Mouse (Mus musculus) lung, embryonic 14.5 days (tissue): ENCODE results near the gene Rnase12. TPM values are rescaled to one million over a fixed set of nuclear protein-coding genes. Genes with fewer than 3 reads are reported as not detected.

Experiments
- ATAC-seq: fragments of 200-750 bp; cut with Nextera tagmentation; 2 replicates; pipeline ENCODE4 v1.8.0; 2017; ENCODE audit warnings: mild to moderate bottlenecking, moderate TSS enrichment, moderate library complexity; ENCODE audit not compliant: insufficient read depth
- DNase-seq: peaks from one replicate; pipeline ENCODE4 v3.0.0-alpha.2; 2015
- H3K27ac ChIP-seq: fragments of 300-500 bp; sonication (generic); 2 replicates; pipeline ENCODE4 v1.5.1; 2014; ENCODE audit warnings: low read depth, mild to moderate bottlenecking, moderate library complexity
- H3K27me3 ChIP-seq: fragments of 300-500 bp; sonication (generic); 2 replicates; pipeline ENCODE4 v1.6.1; 2014; ENCODE audit warnings: low read length, control low read depth; ENCODE audit not compliant: insufficient read depth
- H3K36me3 ChIP-seq: fragments of 300-500 bp; sonication (generic); 2 replicates; pipeline ENCODE4 v1.6.1; 2014; ENCODE audit warnings: control low read depth; ENCODE audit not compliant: insufficient read depth
- H3K4me1 ChIP-seq: fragments of 300-500 bp; sonication (generic); 2 replicates; pipeline ENCODE4 v1.6.1; 2014; ENCODE audit warnings: antibody characterized with exemption, control low read depth; ENCODE audit not compliant: insufficient read depth
- H3K4me2 ChIP-seq: fragments of 300-500 bp; sonication (generic); 2 replicates; pipeline ENCODE4 v1.6.1; 2014; ENCODE audit warnings: mild to moderate bottlenecking
- H3K4me3 ChIP-seq: fragments of 300-500 bp; sonication (generic); 2 replicates; pipeline ENCODE4 v1.5.1; 2014; ENCODE audit warnings: low read depth, low read length
- H3K9ac ChIP-seq: fragments of 300-500 bp; sonication (generic); 2 replicates; pipeline ENCODE4 v1.6.1; 2014
- H3K9me3 ChIP-seq: fragments of 300-500 bp; sonication (generic); 2 replicates; pipeline ENCODE4 v1.6.1; 2016; ENCODE audit warnings: low read depth, low read length, control low read depth
- CTCF ChIP-seq: IDR thresholded peaks from 2 replicates; pipeline ENCODE4 v1.5.1; 2016; ENCODE audit warnings: antibody characterized with exemption, low read depth
- WGBS: fragments of 180-500 bp; shearing (Covaris S2); extraction: QIAGEN DNeasy Blood & Tissue Kit; methylation state at CpG from one replicate; pipeline ENCODE4 v1.1.7; 2014; 5-methylcytosine and 5-hydroxymethylcytosine counted together
- polyA plus RNA-seq: library from polyadenylated mRNA; unstranded; fragments of >200 nt; fragmentation: Nextera tagmentation; extraction: Ambion mirVana; gene quantifications from 2 replicates; pipeline ENCODE4 v1.2.1, GENCODE M21; 2014

Rnase12 gene
- polyA plus RNA-seq, 1 experiment from 2014 or later, result not detected

GRCm38 (mm10) chr14:51085086-51085485 lies 27.6 kb upstream of the Rnase12 start:
- Histone ChIP-seq H3K4me3 (no peak overlapping the region), H3K4me1 (peaks cover 4% of the 10 kb centered on the region; the same call in 1 of the 2 replicates), H3K27ac (no peak overlapping the region), H3K4me2 (no peak overlapping the region), H3K36me3 (no peaks in the 10 kb centered on the region), H3K9ac (no peak overlapping the region), H3K9me3 (no peaks in the 10 kb centered on the region), H3K27me3 (no peaks in the 10 kb centered on the region)
- DNase-seq (no peak), ATAC-seq (no peak)
- TF ChIP-seq CTCF, result no peak
- 78% methylated on average over 2 of the region's 2 CpGs for WGBS

GRCm38 (mm10) chr14:51083805-51084204 lies 26.3 kb upstream of the Rnase12 start:
- H3K36me3 ChIP-seq, result no peaks in the 10 kb centered on the region
- no peak for DNase-seq

GRCm38 (mm10) chr14:51082599-51083581 lies 25.4 kb upstream of the Rnase12 start:
- no peak for TF ChIP-seq CTCF
- H3K27me3 ChIP-seq, result no peaks in the 10 kb centered on the region

More at GRCm38 (mm10) chr14:51083805-51084204, 26.3 kb upstream of the Rnase12 start:
- no peak for TF ChIP-seq CTCF
- ATAC-seq, result no peak
- Histone ChIP-seq H3K4me1 (peaks cover 4% of the 10 kb centered on the region; the same call in 1 of the 2 replicates), H3K9me3 (no peaks in the 10 kb centered on the region), H3K4me3 (peak overlapping the region; percentile 57), H3K9ac (no peak overlapping the region), H3K27ac (no peak overlapping the region), H3K4me2 (peak overlapping the region; percentile 73), H3K27me3 (no peaks in the 10 kb centered on the region)
- WGBS, result 7% methylated on average over 7 of the region's 7 CpGs

GRCm38 (mm10) chr14:51081035-51081434 lies 23.6 kb upstream of the Rnase12 start:
- no peaks in the 10 kb centered on the region for H3K27me3 ChIP-seq
- no peaks in the 10 kb centered on the region for H3K9me3 ChIP-seq
- peaks cover 4% of the 10 kb centered on the region; the same call in 1 of the 2 replicates for H3K4me1 ChIP-seq
- no peak overlapping the region for H3K9ac ChIP-seq
- no peaks in the 10 kb centered on the region for H3K36me3 ChIP-seq
- H3K27ac ChIP-seq, result no peak overlapping the region
- TF ChIP-seq CTCF, result no peak
- DNase-seq, result no peak
- 74% methylated on average over 2 of the region's 2 CpGs for WGBS
- H3K4me2 ChIP-seq, result no peak overlapping the region
- ATAC-seq, result no peak
- no peak overlapping the region for H3K4me3 ChIP-seq

More at GRCm38 (mm10) chr14:51082599-51083581, 25.4 kb upstream of the Rnase12 start:
- ATAC-seq, result peak; percentile 81
- H3K9me3 ChIP-seq, result no peaks in the 10 kb centered on the region
- no peak overlapping the region for H3K27ac ChIP-seq
- peak; percentile 89 for DNase-seq
- 3% methylated on average over 40 of the region's 40 CpGs for WGBS
- peak overlapping the region; percentile 49 for H3K9ac ChIP-seq
- H3K36me3 ChIP-seq, result no peaks in the 10 kb centered on the region
- peak overlapping the region; percentile 73 for H3K4me2 ChIP-seq
- peaks cover 4% of the 10 kb centered on the region; the same call in 1 of the 2 replicates for H3K4me1 ChIP-seq
- H3K4me3 ChIP-seq, result peak overlapping the region; percentile 57

GRCm38 (mm10) chr14:51079180-51079579 lies 21.7 kb upstream of the Rnase12 start:
- Histone ChIP-seq H3K27ac (no peak overlapping the region), H3K27me3 (no peaks in the 10 kb centered on the region), H3K4me2 (no peak overlapping the region), H3K4me1 (peaks cover 4% of the 10 kb centered on the region; the same call in 1 of the 2 replicates), H3K36me3 (no peaks in the 10 kb centered on the region), H3K9ac (no peak overlapping the region), H3K4me3 (no peak overlapping the region), H3K9me3 (no peaks in the 10 kb centered on the region)
- no peak for TF ChIP-seq CTCF
- DNase-seq, result no peak
- ATAC-seq, result no peak
- 88% methylated on average over 1 of the region's 1 CpGs for WGBS

- Histone ChIP-seq H3K27me3 (no peaks in the 10 kb centered on the region), H3K27ac (no peak within 1 kb of the TSS), H3K9ac (no peak within 1 kb of the TSS), H3K4me2 (no peak within 1 kb of the TSS), H3K9me3 (no peaks in the 10 kb centered on the region), H3K36me3 (no peaks in the 10 kb centered on the region), H3K4me1 (no peaks in the 10 kb centered on the region), H3K4me3 (no peak within 1 kb of the TSS)
- no peak for ATAC-seq
- WGBS, result 89% methylated on average over 3 of the region's 3 CpGs
- DNase-seq, result no peak
- TF ChIP-seq CTCF, result no peak
Measured at GRCm38 (mm10) chr14:51074335-51074734, 16.9 kb upstream of the Rnase12 start, which contains the start of gene Olfr750. TSS of gene Olfr750 (minus strand) at chr14:51074435.

GRCm38 (mm10) chr14:51069617-51070016 lies 12.2 kb upstream of the Rnase12 start:
- Histone ChIP-seq H3K9me3 (no peaks in the 10 kb centered on the region), H3K27me3 (no peaks in the 10 kb centered on the region), H3K36me3 (no peaks in the 10 kb centered on the region), H3K9ac (no peak overlapping the region), H3K27ac (no peak overlapping the region), H3K4me3 (no peak overlapping the region), H3K4me2 (no peak overlapping the region), H3K4me1 (0 out of 2 replicates have a peak, but pooled peaks cover 10% of the 10 kb centered on the region)
- DNase-seq (peak; percentile 70), ATAC-seq (no peak)
- WGBS, result 88% methylated on average over 2 of the region's 2 CpGs
- TF ChIP-seq CTCF, result peak; percentile 37
